Mouse (Mus musculus) lung, adult 18-20 months (tissue): ENCODE measurements around the gene D6Ertd527e.
"Not testable (repeated sequence)": the region's sequence is repeated elsewhere in the genome, so short reads cannot be mapped to it uniquely, and the experiment has no call there.

Experiments used
- DNase-seq, 2 experiments: peaks; one replicate each; pipeline ENCODE4 v3.0.0; 2022; ENCODE audit warnings: mixed read lengths in 2 of 2

Gene D6Ertd527e

GRCm38 (mm10) chr6:87104123-87104796, at the start of gene D6Ertd527e:
Gene D6Ertd527e (plus strand): TSS chr6:87104746.
- DNase-seq: no peak

GRCm38 (mm10) chr6:87059754-87060153, 44.8 kb upstream of the D6Ertd527e start:
- no peak for DNase-seq

DNA sequence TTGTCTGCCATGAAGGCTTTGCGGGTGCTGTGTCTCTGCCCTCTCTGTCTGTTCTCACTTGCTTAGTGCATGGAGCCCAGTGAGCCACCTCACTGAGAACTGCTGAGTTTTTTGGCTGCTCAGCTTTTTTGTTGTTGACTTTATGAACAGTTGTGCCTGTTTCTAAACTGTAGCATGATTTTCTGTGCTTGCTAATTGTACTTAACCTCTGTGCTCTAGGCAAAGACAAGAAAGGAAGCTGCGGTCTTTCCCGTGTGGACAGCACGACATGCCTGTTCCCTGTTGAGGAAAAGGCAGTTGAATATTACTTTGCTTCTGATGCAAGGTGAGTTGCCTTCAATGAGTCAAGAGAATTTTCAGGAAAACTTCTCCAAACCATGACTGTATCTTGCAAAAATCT, 41.0 kb upstream of the D6Ertd527e start:
- no peak for DNase-seq

DNA sequence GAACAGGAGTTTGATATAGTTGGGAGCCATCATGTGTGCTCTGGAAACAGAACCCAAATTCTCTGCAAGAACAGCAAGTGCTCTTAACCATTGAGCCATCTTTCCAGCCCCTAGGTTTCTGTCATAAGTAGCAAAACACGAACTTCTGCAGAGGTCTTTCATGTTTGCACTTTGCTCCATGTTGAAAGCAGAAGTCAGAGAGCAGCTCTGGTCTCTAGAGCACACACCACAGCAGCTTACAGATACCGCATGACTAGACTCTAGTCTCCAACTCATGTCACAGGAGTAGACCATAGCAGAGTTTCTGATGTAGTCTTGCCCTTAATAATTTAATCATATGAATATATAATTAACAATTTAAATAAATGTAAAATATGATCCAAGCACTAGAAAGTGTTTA, 36.3 kb upstream of the D6Ertd527e start:
- DNase-seq: no peak

GRCm38 (mm10) chr6:87069195-87069900, 35.2 kb upstream of the D6Ertd527e start:
- DNase-seq: peak; percentile 44 to 69

GRCm38 (mm10) chr6:87070641-87071040, 33.9 kb upstream of the D6Ertd527e start:
- DNase-seq: no peak

DNA sequence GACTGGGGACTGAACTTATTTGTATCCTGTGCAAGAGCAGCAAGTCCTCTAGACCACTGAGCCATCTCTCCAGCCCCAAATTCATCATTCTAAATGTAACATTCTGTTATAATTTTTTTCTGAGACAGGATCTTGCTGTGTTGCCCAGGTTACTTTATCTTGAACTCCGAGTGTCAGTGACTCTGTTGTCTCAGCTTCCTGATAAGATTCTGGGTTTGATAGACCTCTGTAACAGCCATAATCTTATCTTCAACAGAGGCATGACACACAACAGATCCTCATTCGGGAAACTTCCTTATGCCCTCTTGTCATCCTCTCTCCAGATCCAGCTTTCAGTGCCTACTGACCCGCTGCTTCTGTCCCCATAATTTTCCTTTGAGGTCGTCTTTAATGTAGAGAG, 31.8 kb upstream of the D6Ertd527e start:
- DNase-seq: no peak

DNA sequence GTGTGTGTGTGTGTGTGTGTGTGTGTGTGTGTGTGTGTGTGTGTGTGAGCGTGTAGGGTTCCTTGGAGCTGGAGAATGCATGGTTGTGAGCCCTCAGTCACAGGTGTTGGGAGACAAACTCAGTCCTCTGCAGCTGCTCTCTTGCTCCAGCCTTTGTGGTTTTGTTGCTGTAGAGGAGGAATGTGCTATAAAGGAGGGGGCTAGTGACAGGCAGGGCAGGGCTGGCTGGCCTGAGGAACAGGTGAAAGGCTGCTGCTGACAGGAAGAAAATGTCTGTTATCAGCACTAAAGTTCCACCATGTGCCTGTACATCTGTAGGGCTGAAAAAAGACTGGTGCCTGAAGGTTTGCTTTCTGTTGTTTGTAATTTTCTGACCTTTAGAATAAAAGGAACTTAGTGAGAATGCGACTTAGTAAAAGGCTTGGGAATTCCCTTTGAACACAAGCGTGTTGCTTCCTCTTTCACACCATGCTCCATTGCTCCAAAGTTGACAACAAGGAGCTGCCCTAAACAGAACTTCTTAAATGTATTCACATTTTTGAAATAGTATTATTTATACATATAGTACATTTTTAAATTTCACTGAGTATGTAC, 29.4 kb upstream of the D6Ertd527e start:
- DNase-seq: no peak

- no peak for DNase-seq
Measured at GRCm38 (mm10) chr6:87079457-87079856, 25.1 kb upstream of the D6Ertd527e start.

GRCm38 (mm10) chr6:87085026-87085425, 19.5 kb upstream of the D6Ertd527e start:
- peak in 1 of 2 experiments; percentile 21 for DNase-seq

DNA sequence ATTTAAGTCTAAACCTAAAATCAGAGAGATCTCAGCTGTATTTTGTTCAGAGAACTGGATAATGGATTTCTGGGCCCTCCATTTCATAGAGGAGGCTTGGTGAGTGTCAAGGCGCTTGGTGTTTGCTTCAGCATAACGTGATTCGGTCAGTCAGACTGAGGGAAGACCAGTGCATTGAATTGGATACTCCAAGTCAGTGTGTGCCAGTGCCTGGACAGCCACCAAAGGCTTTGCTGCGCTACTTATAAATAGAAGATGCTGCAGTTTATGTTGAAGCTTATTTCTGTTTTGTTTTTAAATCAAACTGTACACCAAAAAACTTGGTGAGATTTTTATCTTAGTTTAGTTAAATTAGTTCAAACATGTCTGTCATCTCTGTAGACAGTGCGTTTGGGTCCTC, 16.2 kb upstream of the D6Ertd527e start:
- DNase-seq: no peak

- no peak for DNase-seq
Measured at GRCm38 (mm10) chr6:87090877-87091276, 13.7 kb upstream of the D6Ertd527e start.

- DNase-seq: no peak
Measured at GRCm38 (mm10) chr6:87092476-87092875, 12.1 kb upstream of the D6Ertd527e start.

DNA sequence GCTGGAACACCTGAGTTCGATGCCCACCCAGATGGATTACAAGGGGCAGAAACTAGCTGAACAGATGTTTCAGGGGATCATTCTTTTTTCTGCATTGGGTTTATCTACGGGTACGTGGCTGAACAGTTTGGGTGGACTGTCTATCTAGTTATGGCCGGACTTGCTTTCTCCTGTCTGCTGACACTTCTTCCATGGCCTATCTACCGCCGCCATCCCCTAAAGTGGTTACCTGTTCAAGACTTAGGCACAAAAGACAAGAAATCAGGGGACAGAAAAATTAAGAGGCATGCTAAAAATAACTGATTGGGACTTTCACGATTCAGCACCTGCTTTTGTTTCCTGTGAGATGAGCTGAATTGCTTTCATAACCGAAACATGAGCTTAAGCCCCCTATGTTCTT, 10.9 kb upstream of the D6Ertd527e start:
- not testable (repeated sequence) for DNase-seq

GRCm38 (mm10) chr6:87099261-87099660, 5.3 kb upstream of the D6Ertd527e start:
- DNase-seq: no peak

GRCm38 (mm10) chr6:87099671-87100296, 4.8 kb upstream of the D6Ertd527e start:
- peak in 1 of 2 experiments; percentile 36 for DNase-seq

DNA sequence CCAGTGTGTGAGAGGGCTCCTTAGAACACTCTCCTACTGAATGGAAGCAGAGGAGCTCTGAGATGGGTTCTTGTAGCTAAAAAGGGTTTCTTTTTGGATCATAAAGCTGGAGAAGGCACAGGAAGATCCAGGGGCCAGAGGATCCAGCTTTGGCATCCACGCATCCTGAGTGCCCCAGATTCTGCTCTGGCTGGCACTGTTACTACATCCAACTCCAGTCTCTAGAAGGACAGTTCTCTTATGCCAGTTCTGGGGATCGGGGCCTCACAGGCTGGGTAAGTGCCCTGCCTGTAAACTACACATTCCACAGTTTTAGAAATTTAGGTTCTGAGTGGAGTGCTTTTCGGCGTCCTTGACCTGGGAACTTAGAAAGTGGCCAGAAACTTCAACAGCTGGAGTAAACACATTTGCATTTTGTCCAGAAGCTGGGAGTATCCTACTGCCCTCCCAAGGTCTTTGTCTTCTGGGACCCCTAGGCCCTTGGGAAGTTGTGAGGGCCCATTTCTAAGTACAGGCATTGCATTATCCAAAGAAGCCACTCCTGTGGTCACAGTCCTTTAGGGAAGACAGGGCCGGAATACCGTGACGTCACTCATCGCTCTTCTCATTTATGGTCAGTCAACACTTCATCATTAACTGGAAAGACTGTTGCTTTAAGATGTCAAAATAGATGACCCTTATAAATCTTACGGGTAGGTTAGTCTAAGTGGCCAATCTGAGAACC, 4.1 kb upstream of the D6Ertd527e start:
- DNase-seq: no peak

GRCm38 (mm10) chr6:87101281-87101954, 3.1 kb upstream of the D6Ertd527e start:
- DNase-seq: peak; percentile 83 to 87

- peak in 1 of 2 experiments; percentile 15 for DNase-seq
Measured at GRCm38 (mm10) chr6:87101955-87102353, 2.6 kb upstream of the D6Ertd527e start.

DNA sequence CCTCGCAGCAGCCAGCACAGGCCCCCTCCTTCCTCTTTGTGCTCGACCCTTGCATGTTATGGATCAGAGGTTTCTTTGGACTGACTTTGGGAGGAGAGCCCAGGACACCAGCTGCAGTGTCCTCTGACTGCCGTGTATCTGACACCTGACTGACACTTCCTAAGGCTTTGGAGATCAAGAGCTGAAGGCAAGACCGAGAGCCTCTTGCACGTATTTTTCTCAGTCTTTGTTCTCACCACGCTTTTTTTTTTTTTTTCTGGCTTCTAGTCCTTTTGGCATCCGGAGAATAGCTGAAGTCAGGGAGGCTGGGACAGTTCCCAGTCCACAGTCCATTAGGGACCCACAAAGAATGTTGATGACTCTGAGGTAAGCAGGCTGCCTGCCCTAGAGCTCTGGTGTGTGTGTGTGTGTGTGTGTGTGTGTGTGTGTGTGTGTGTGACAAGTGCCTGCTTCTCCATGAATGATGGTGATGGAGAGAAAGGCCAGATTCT, 2.1 kb upstream of the D6Ertd527e start:
- peak in 1 of 2 experiments; percentile 43 for DNase-seq

GRCm38 (mm10) chr6:87103314-87103713, 1.2 kb upstream of the D6Ertd527e start:
- no peak for DNase-seq

GRCm38 (mm10) chr6:87111493-87111892, 6.9 kb downstream of the D6Ertd527e start:
- no peak for DNase-seq
